Mouse (Mus musculus) c-Kit-positive CD71-positive TER-119-negative erythroid progenitor cells, embryonic 14.5 days (primary cell): Measurements from ENCODE around the gene Tarsl2.

ENCODE experiments used
- DNase-seq: peaks from one replicate; pipeline ENCODE4 v3.0.0-alpha.2; 2013; ENCODE audit warnings: low read depth

Tarsl2 gene

GRCm38 (mm10) chr7:65644643-65645351 lies at the start of gene Tarsl2:
TSS of gene Tarsl2 (plus strand) at chr7:65644898.
- DNase-seq: peak; percentile 91

GRCm38 (mm10) chr7:65606124-65606523 lies 38.6 kb upstream of the Tarsl2 start:
- DNase-seq: no peak

- DNase-seq: no peak
Observed at GRCm38 (mm10) chr7:65607003-65607402, 37.7 kb upstream of the Tarsl2 start.

GRCm38 (mm10) chr7:65610171-65610570 lies 34.5 kb upstream of the Tarsl2 start:
- DNase-seq: no peak

GRCm38 (mm10) chr7:65610673-65611072 lies 34.0 kb upstream of the Tarsl2 start:
- DNase-seq: no peak

GRCm38 (mm10) chr7:65611298-65611697 lies 33.4 kb upstream of the Tarsl2 start:
- no peak for DNase-seq

- DNase-seq: no peak
Observed at GRCm38 (mm10) chr7:65613723-65614122, 31.0 kb upstream of the Tarsl2 start.

- no peak for DNase-seq
Observed at GRCm38 (mm10) chr7:65618751-65619150, 25.9 kb upstream of the Tarsl2 start.

- DNase-seq: no peak
Observed at GRCm38 (mm10) chr7:65620746-65621145, 24.0 kb upstream of the Tarsl2 start.

GRCm38 (mm10) chr7:65623330-65623729 lies 21.4 kb upstream of the Tarsl2 start:
- no peak for DNase-seq

- DNase-seq: no peak
Observed at GRCm38 (mm10) chr7:65625528-65625927, 19.2 kb upstream of the Tarsl2 start.

GRCm38 (mm10) chr7:65629846-65630245 lies 14.9 kb upstream of the Tarsl2 start:
- no peak for DNase-seq

- DNase-seq: no peak
Observed at GRCm38 (mm10) chr7:65630661-65631060, 14.0 kb upstream of the Tarsl2 start.

- DNase-seq: no peak
Observed at GRCm38 (mm10) chr7:65635831-65636230, 8.9 kb upstream of the Tarsl2 start.

- no peak for DNase-seq
Observed at GRCm38 (mm10) chr7:65636356-65636880, 8.3 kb upstream of the Tarsl2 start.

- no peak for DNase-seq
Observed at GRCm38 (mm10) chr7:65638170-65638770, 6.4 kb upstream of the Tarsl2 start.

GRCm38 (mm10) chr7:65639821-65640382 lies 4.8 kb upstream of the Tarsl2 start:
- peak; percentile 81 for DNase-seq

GRCm38 (mm10) chr7:65640672-65641071 lies 4.0 kb upstream of the Tarsl2 start:
- DNase-seq: no peak

- DNase-seq: no peak
Observed at GRCm38 (mm10) chr7:65642371-65643304, 2.1 kb upstream of the Tarsl2 start.

GRCm38 (mm10) chr7:65643861-65644421 lies 757 bp upstream of the Tarsl2 start:
- DNase-seq: no peak

GRCm38 (mm10) chr7:65645996-65646395 lies 1.3 kb downstream of the Tarsl2 start:
- no peak for DNase-seq

- no peak for DNase-seq
Observed at GRCm38 (mm10) chr7:65650662-65651061, 6.0 kb downstream of the Tarsl2 start.
